8 mouse cellular contexts compared by ENCODE assay signal in genomic region chr4:142080901-142081630, GRCm38 (mm10). TPM values are rescaled to one million over a fixed set of nuclear protein-coding genes. Genes with fewer than 3 reads are reported as not detected.
DNase-seq lines count a peak whose midpoint lies in the region; ATAC-seq and TF ChIP-seq lines count a peak whose summit lies in the region.

No protein-coding gene starts in this region.

- peaks cover 54% of the 10 kb centered on the region for H3K4me1 ChIP-seq in hindbrain, embryonic 10.5 days (replicated peaks)
- H3K4me1 ChIP-seq in hindbrain, embryonic 11.5 days (replicated peaks; ENCODE audit: control insufficient read depth, insufficient read depth, low read length): peaks cover 7% of the 10 kb centered on the region
- peaks cover 52% of the 10 kb centered on the region for H3K4me1 ChIP-seq in neural tube, embryonic 13.5 days (replicated peaks)

- H3K27ac ChIP-seq in hindbrain, embryonic 10.5 days: peak overlapping the region; percentile 35
- H3K27ac ChIP-seq in hindbrain, embryonic 11.5 days (ENCODE audit: low read depth, low read length): no peak overlapping the region
- H3K27ac ChIP-seq in neural tube, embryonic 13.5 days (replicated peaks): 0 out of 2 replicates have a peak overlapping the region, but pooled peaks have one; percentile 18

- no peak for ATAC-seq in hindbrain, embryonic 11.5 days (ENCODE audit: low FRiP score)
- peak; percentile 20; the same call in 1 of the 2 replicates for ATAC-seq in neural tube, embryonic 13.5 days (ENCODE audit: low read depth)

- peaks cover 80% of the 10 kb centered on the region for H3K27me3 ChIP-seq in hindbrain, embryonic 10.5 days (ENCODE audit: insufficient read depth, poor library complexity, severe bottlenecking)
- H3K27me3 ChIP-seq in hindbrain, embryonic 11.5 days (ENCODE audit: control insufficient read depth, insufficient read depth, low read length): peaks cover 22% of the 10 kb centered on the region
- H3K27me3 ChIP-seq in neural tube, embryonic 13.5 days: peaks cover 48% of the 10 kb centered on the region

- no peak overlapping the region for H3K4me3 ChIP-seq in hindbrain, embryonic 10.5 days
- H3K4me3 ChIP-seq in hindbrain, embryonic 11.5 days (ENCODE audit: low read depth, low read length): no peak overlapping the region
- no peak overlapping the region for H3K4me3 ChIP-seq in neural tube, embryonic 13.5 days

- H3K36me3 ChIP-seq in hindbrain, embryonic 10.5 days: no peaks in the 10 kb centered on the region
- no peaks in the 10 kb centered on the region for H3K36me3 ChIP-seq in hindbrain, embryonic 11.5 days (ENCODE audit: control insufficient read depth, insufficient read depth, low read length)
- H3K36me3 ChIP-seq in neural tube, embryonic 13.5 days: no peaks in the 10 kb centered on the region

- no peak for TF ChIP-seq POLR2A in brain, embryonic 14.5 days (IDR thresholded peaks at IDR 0.05; ENCODE audit: borderline replicate concordance, extremely low read depth, insufficient read depth, insufficient read length, poor library complexity, severe bottlenecking)

- TF ChIP-seq CTCF in brain, embryonic 14.5 days (IDR thresholded peaks at IDR 0.05; ENCODE audit: borderline replicate concordance, extremely low read depth, insufficient read depth, insufficient read length): no peak

- no peak for DNase-seq in hindbrain, embryonic 10.5 days (ENCODE audit: low spot score)
- DNase-seq in hindbrain, embryonic 11.5 days (ENCODE audit: low spot score): no peak
- peak; percentile 81 for DNase-seq in brain, embryonic 14.5 days (ENCODE audit: low read depth)
- peak; percentile 42 for DNase-seq in gastrocnemius, adult 18-20 months (ENCODE audit: low spot score)
- peak; percentile 70 for DNase-seq in kidney, adult 9 months
- no peak for DNase-seq in urinary bladder, adult 18-20 months (ENCODE audit: low spot score in 2 of 2)
- no peak for DNase-seq in ovary, adult 18-20 months (ENCODE audit: low spot score)

- 56% methylated on average over 18 of the region's 18 CpGs for WGBS in hindbrain, embryonic 10.5 days
- 52% methylated on average over 17 of the region's 18 CpGs for WGBS in hindbrain, embryonic 11.5 days
- 47% methylated on average over 17 of the region's 18 CpGs for WGBS in neural tube, embryonic 13.5 days

- H3K9ac ChIP-seq in hindbrain, embryonic 11.5 days (ENCODE audit: low read depth, low read length): no peak overlapping the region
- H3K9ac ChIP-seq in neural tube, embryonic 13.5 days: no peak overlapping the region

- H3K4me2 ChIP-seq in hindbrain, embryonic 11.5 days (replicated peaks; ENCODE audit: low read depth, low read length): no peak overlapping the region
- no peak overlapping the region for H3K4me2 ChIP-seq in neural tube, embryonic 13.5 days

- H3K9me3 ChIP-seq in hindbrain, embryonic 10.5 days: no peaks in the 10 kb centered on the region
- H3K9me3 ChIP-seq in hindbrain, embryonic 11.5 days (ENCODE audit: control insufficient read depth, low read length): no peaks in the 10 kb centered on the region
- H3K9me3 ChIP-seq in neural tube, embryonic 13.5 days: no peaks in the 10 kb centered on the region

RNA-seq across cellular contexts. Expression of gene Tmem51, which starts 3.0 kb away (rescaled TPM):
- 9.2 and 12.1 TPM in 2 replicates for polyA plus RNA-seq in hindbrain, embryonic 10.5 days (2016; fragmentation: Nextera tagmentation; extraction: Ambion mirVana)
- 7.3 and 8.1 TPM in 2 replicates for polyA plus RNA-seq in hindbrain, embryonic 11.5 days (2014; fragmentation: Nextera tagmentation; extraction: Ambion mirVana)
- polyA plus RNA-seq in brain, embryonic 14.5 days (2012; rRNA removed): 4.9 and 6.1 TPM in 2 replicates
- under 1 TPM; 0.48 to 0.88 TPM for total RNA-seq in gastrocnemius, adult 18-20 months (2021)
- 5.2 and 6.4 TPM in 2 replicates for polyA plus RNA-seq in neural tube, embryonic 13.5 days (2015; fragmentation: Nextera tagmentation; extraction: Ambion mirVana)

Comparison
In these comparisons a context has a peak if more than half of its experiments do, and no peak if none do; other contexts are left out.
1. DNase-seq: peak in brain, embryonic 14.5 days (single experiment), gastrocnemius, adult 18-20 months (single experiment) and kidney, adult 9 months (single experiment); none in hindbrain, embryonic 10.5 days (single experiment), hindbrain, embryonic 11.5 days (single experiment), urinary bladder, adult 18-20 months (0 of 2) and ovary, adult 18-20 months (single experiment).